Mouse (Mus musculus): Measurements from ENCODE around the gene Zfp9. TPM values are rescaled to one million over a fixed set of nuclear protein-coding genes. Genes with fewer than 3 reads are reported as not detected.
A peak's percentile ranks its signal among the peaks of the same experiment; 100 is the strongest.

Gene Zfp9
- total RNA-seq, 1 experiment, result 0.89 TPM

DNA sequence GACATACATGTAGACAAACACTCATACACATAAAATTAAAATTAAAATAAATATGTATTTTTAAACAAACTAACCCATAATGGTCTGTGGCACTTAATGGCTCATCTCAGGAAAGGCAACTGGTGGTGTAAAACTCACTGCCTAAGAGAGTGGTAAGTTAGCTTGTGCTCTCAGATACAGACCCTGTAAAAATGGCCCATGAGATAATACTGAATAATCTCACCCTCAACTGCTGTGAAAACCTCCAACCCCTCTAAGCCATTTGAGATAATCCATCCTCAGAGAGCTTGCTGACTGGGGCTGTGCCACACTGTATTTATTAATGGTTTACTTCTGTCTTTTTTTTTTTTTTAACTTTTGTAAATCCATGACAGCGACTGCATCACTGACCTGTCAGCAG lies 3.0 kb upstream of the Zfp9 start:
- in situ Hi-C loops (cut with MboI; ENCODE audit: low sequenced_read_pairs in 2 of 2, unreplicated experiment in 2 of 2), result no loop called here
- TF ChIP-seq MAFK (IDR thresholded peaks at IDR 0.05; ENCODE audit: insufficient read depth, low read depth, low read length) (no peak), HCFC1 (IDR thresholded peaks at IDR 0.05; ENCODE audit: borderline replicate concordance, insufficient read depth, low read length) (no peak), ZC3H11A (IDR thresholded peaks at IDR 0.05; ENCODE audit: borderline replicate concordance, low read depth, low read length) (no peak), ZNF384 (IDR thresholded peaks at IDR 0.05; ENCODE audit: low read depth, low read length) (no peak), CHD2 (IDR thresholded peaks at IDR 0.05; ENCODE audit: low read depth, low read length) (no peak)

DNA sequence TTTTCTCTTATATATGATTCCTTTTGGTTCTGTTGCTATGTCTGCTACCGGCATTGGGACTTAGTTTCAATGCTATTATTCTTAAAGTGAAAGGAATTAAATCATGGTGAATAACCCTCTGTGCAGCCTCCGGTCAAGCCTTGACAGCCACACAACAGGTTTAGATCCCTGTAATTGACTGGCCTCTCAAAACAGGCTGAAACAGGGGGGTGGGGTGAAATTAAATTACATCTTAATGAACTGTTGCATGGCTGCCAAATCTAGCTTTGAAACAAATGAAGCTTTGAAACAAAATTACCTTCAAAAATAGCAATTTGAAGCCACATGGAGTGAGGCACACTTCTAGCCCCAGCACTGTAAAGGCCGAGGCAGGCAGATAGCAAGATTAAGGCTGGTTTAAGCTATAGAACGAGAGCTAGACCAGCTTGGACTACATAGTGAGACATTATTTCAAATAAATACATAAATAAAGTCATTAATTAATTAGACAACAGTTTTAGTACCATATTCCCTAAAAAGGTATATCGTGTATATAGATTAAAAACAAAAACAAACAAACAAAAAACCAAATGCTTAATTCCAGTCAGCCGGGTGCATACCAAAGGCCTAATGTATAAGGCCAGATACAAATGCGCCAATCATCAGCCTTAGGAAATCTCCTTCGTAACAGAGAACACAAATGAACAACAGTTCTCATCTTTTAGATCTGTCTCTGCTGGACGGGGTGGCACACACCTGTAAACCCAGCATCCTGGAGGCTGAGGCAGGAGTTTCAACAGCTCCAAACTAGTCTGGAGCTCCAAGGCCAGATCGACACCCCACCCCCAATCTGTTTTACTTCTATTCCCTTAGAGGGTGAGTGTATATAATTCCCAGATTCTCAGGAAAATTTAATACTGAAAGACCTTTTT lies 990 bp downstream of the Zfp9 start:
- Histone ChIP-seq H3K27ac (ENCODE audit: insufficient read depth, low read depth, low read length, poor library complexity, severe bottlenecking) (no peak overlapping the region), H3K36me3 (ENCODE audit: control insufficient read depth, insufficient read depth, low read length, poor library complexity, severe bottlenecking) (no peaks in the 10 kb centered on the region), H3K9me3 (ENCODE audit: control insufficient read depth, insufficient read depth, low read depth, low read length) (no peaks in the 10 kb centered on the region), H3K9ac (ENCODE audit: insufficient read depth, low read depth, low read length, poor library complexity, severe bottlenecking) (no peak overlapping the region), H3K4me3 (ENCODE audit: insufficient read depth in 1 of 2, low read depth in 1 of 2, low read length in 2 of 2, poor library complexity in 1 of 2, severe bottlenecking in 1 of 2) (no peak overlapping the region; a peak in 1 of 4 replicates), H3K4me1 (ENCODE audit: control insufficient read depth in 2 of 2, insufficient read depth in 2 of 2, low read length in 2 of 2, poor library complexity in 1 of 2) (no peaks in the 10 kb centered on the region)
- no peak for DNase-seq (ENCODE audit: low read depth, low spot score)
- TF ChIP-seq HCFC1 (IDR thresholded peaks at IDR 0.05; ENCODE audit: borderline replicate concordance, insufficient read depth, low read length) (no peak), ZC3H11A (IDR thresholded peaks at IDR 0.05; ENCODE audit: borderline replicate concordance, low read depth, low read length) (no peak), MAFK (IDR thresholded peaks at IDR 0.05; ENCODE audit: insufficient read depth, low read depth, low read length) (no peak), ZNF384 (IDR thresholded peaks at IDR 0.05; ENCODE audit: low read depth, low read length) (no peak), CHD2 (IDR thresholded peaks at IDR 0.05; ENCODE audit: low read depth, low read length) (no peak)
- in situ Hi-C loops (cut with MboI; ENCODE audit: low sequenced_read_pairs in 2 of 2, unreplicated experiment in 2 of 2), result no loop called here

More for the DNA sequence above, 3.0 kb upstream of the Zfp9 start:
- no peaks in the 10 kb centered on the region for H3K9me3 ChIP-seq (ENCODE audit: control insufficient read depth, insufficient read depth, low read depth, low read length)
- no peak for DNase-seq (ENCODE audit: low read depth, low spot score)
- no peak overlapping the region for H3K27ac ChIP-seq (ENCODE audit: insufficient read depth, low read depth, low read length, poor library complexity, severe bottlenecking)
- no peak overlapping the region for H3K4me3 ChIP-seq (ENCODE audit: insufficient read depth in 1 of 2, low read depth in 1 of 2, low read length in 2 of 2, poor library complexity in 1 of 2, severe bottlenecking in 1 of 2)
- H3K4me1 ChIP-seq (ENCODE audit: control insufficient read depth in 2 of 2, insufficient read depth in 2 of 2, low read length in 2 of 2, poor library complexity in 1 of 2), result no peaks in the 10 kb centered on the region
- no peaks in the 10 kb centered on the region for H3K36me3 ChIP-seq (ENCODE audit: control insufficient read depth, insufficient read depth, low read length, poor library complexity, severe bottlenecking)
- H3K9ac ChIP-seq (ENCODE audit: insufficient read depth, low read depth, low read length, poor library complexity, severe bottlenecking), result no peak overlapping the region

DNA sequence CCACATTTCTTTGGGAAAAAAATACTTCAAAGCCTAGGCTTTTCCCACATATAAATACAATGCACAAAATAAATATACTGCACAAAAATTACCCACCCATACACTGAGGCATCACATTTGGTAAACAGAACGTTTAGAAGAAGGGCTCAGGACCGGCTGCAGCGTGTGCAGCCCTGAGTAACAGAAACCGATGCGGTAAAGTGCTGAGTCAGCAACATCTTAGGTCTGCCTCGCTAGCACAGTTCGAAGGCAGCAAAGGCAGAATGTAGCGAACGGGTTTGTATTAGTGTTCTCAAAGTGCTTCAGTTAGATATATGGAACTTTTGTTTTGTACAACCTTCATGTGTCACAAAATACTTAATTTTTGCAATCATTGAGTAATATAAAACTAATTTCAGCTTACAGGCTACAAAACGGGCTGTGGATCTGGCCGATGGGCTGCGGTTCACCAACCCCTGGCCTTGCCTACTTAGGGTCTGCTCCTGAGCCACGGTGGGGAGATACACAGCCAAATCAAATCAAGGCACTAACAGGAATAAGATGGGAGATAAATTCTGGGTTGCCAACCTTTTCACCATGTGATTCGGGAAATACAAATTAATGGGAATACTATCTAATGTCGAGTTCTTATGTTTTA lies 16.9 kb downstream of the Zfp9 start:
- Histone ChIP-seq H3K4me1 (ENCODE audit: control insufficient read depth in 2 of 2, insufficient read depth in 2 of 2, low read length in 2 of 2, poor library complexity in 1 of 2) (no peaks in the 10 kb centered on the region), H3K27ac (ENCODE audit: insufficient read depth, low read depth, low read length, poor library complexity, severe bottlenecking) (no peak overlapping the region), H3K9ac (ENCODE audit: insufficient read depth, low read depth, low read length, poor library complexity, severe bottlenecking) (no peak overlapping the region), H3K4me3 (ENCODE audit: insufficient read depth in 1 of 2, low read depth in 1 of 2, low read length in 2 of 2, poor library complexity in 1 of 2, severe bottlenecking in 1 of 2) (no peak overlapping the region), H3K36me3 (ENCODE audit: control insufficient read depth, insufficient read depth, low read length, poor library complexity, severe bottlenecking) (no peaks in the 10 kb centered on the region), H3K9me3 (ENCODE audit: control insufficient read depth, insufficient read depth, low read depth, low read length) (no peaks in the 10 kb centered on the region)
- TF ChIP-seq ZNF384 (IDR thresholded peaks at IDR 0.05; ENCODE audit: low read depth, low read length) (no peak), ZC3H11A (IDR thresholded peaks at IDR 0.05; ENCODE audit: borderline replicate concordance, low read depth, low read length) (no peak), HCFC1 (IDR thresholded peaks at IDR 0.05; ENCODE audit: borderline replicate concordance, insufficient read depth, low read length) (no peak), CHD2 (IDR thresholded peaks at IDR 0.05; ENCODE audit: low read depth, low read length) (no peak), MAFK (IDR thresholded peaks at IDR 0.05; ENCODE audit: insufficient read depth, low read depth, low read length) (peak; percentile 100)
- in situ Hi-C loops (cut with MboI; ENCODE audit: low sequenced_read_pairs in 2 of 2, unreplicated experiment in 2 of 2), result no loop called here
- no peak for DNase-seq (ENCODE audit: low read depth, low spot score)

DNA sequence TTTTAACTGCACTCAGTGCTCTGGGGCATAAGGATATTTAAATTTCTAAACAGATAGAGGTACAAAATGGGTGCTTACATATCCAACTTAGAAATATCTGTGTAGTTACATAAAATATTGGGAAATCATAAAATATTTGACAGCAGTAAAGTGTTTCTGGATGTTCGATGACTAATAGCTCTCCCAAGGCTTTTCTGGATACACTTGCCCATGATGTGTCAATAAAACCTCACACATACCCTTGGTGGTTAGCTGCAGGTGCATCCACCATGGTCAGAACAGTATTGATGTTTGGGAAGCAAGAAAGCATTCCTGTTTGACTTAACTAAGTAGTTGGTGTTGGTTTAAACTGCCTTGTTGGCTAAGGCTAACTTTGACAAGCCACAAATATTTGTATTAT lies 21.4 kb downstream of the Zfp9 start:
- H3K4me1 ChIP-seq (ENCODE audit: control insufficient read depth in 2 of 2, insufficient read depth in 2 of 2, low read length in 2 of 2, poor library complexity in 1 of 2), result peaks cover 0 to 2% of the 10 kb centered on the region in 2 experiments; a peak in 1 of 4 replicates
- no peak overlapping the region for H3K4me3 ChIP-seq (ENCODE audit: insufficient read depth in 1 of 2, low read depth in 1 of 2, low read length in 2 of 2, poor library complexity in 1 of 2, severe bottlenecking in 1 of 2)
- no peak overlapping the region for H3K9ac ChIP-seq (ENCODE audit: insufficient read depth, low read depth, low read length, poor library complexity, severe bottlenecking)
- no peak for DNase-seq (ENCODE audit: low read depth, low spot score)
- in situ Hi-C loops (cut with MboI; ENCODE audit: low sequenced_read_pairs in 2 of 2, unreplicated experiment in 2 of 2), result no loop called here
- no peak overlapping the region for H3K27ac ChIP-seq (ENCODE audit: insufficient read depth, low read depth, low read length, poor library complexity, severe bottlenecking)
- TF ChIP-seq CHD2 (IDR thresholded peaks at IDR 0.05; ENCODE audit: low read depth, low read length) (no peak), ZNF384 (IDR thresholded peaks at IDR 0.05; ENCODE audit: low read depth, low read length) (no peak), HCFC1 (IDR thresholded peaks at IDR 0.05; ENCODE audit: borderline replicate concordance, insufficient read depth, low read length) (no peak), MAFK (IDR thresholded peaks at IDR 0.05; ENCODE audit: insufficient read depth, low read depth, low read length) (no peak), ZC3H11A (IDR thresholded peaks at IDR 0.05; ENCODE audit: borderline replicate concordance, low read depth, low read length) (no peak)
- H3K9me3 ChIP-seq (ENCODE audit: control insufficient read depth, insufficient read depth, low read depth, low read length), result no peaks in the 10 kb centered on the region
- no peaks in the 10 kb centered on the region for H3K36me3 ChIP-seq (ENCODE audit: control insufficient read depth, insufficient read depth, low read length, poor library complexity, severe bottlenecking)

All from ES-E14 (cell line).